Mouse (Mus musculus) adrenal gland, adult (tissue): ENCODE data around the gene Foxk2.

ENCODE experiments used
- DNase-seq, 2 experiments: peaks; one replicate each; pipeline ENCODE4 v3.0.0; 2022 to 2023; ENCODE audit warnings: low spot score in 1 of 2; ENCODE audit not compliant: inconsistent age in 2 of 2

Gene Foxk2

DNA sequence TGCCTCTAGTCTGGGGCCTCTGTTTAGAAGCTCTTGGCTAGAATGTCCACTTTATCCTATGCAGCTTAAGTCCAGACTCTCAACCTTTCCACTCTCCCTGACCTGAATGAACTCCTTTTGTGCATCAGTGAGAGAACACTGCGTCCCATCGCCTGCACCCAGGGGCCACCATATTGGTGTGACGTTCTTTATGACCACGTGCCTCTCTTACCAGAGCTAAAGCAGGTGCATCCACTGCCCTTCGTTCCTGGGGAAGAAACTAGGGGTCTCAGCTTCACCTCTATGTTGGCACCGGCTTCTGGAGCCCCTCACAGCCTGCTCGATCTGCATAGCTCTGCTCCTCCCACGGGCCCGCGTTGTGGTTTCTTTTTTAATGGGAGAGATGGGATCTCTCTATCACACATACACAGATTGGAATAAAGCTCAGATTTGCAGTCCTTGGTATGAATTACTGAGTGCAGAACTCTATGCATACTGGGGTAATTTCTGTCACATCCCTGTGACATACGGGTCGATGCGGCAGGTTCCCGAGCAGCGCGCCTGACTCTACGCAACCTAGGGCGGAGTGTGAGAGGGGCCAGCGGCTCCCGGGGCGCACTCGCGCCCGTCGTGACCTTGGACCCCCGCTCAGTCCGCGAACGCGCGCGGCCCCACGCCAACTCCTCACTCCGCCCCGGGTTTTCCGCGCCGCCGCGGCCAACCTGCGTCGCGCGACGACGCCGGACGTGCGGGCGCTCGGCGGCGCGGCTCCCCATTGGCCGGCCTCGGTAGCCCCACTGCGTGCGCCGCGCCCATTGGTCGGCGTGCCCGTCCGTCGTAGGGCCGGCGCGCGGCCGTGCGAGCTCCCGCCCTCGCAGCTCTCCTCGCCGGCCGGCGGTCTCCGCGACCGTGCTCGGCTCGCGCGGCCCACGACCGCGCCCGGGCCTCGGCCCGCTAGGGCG lies at the start of gene Foxk2:
TSS of gene Foxk2 (plus strand) at position 831 of the 941 bp plus-strand sequence.
- peak; percentile 94 to 96 for DNase-seq

DNA sequence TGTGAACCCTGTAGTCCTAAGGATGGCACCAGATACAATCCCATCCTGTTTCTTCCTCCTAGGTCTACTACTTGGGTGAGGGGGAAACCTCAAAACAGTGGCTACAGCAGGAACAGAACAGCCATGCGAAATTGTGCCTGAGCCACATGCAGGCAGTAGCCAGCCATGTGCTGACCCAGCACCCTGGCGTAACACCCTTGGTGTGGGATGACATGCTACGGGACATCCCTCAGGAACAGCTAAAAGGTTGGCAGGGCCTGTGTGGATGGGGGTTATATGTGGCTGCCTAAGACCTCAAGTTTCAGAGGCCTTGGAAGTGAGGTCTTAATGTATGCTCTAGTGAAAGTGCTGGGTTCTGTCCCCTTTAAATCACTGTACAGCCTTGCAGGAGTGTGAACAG lies 43.0 kb upstream of the Foxk2 start:
- no peak for DNase-seq

DNA sequence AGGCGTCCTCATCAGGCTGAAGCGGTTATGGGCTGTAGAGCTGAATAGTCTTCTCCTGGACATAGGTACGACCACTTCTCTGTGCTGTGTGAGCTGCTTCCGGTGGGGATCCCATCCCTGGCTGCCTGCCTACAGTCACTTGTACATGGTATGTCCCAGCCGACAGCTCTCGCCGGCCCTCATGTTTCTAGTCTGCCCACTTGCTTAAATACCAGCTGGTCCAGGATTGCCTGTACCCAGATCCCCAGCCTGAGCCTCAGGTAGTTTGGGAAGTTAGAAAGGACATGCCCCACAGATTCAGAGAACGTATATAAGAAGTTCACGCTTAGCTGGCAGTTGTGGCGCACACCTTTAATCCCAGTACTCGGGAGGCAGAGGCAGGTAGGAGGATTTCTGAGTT lies 40.0 kb upstream of the Foxk2 start:
- DNase-seq: no peak

DNA sequence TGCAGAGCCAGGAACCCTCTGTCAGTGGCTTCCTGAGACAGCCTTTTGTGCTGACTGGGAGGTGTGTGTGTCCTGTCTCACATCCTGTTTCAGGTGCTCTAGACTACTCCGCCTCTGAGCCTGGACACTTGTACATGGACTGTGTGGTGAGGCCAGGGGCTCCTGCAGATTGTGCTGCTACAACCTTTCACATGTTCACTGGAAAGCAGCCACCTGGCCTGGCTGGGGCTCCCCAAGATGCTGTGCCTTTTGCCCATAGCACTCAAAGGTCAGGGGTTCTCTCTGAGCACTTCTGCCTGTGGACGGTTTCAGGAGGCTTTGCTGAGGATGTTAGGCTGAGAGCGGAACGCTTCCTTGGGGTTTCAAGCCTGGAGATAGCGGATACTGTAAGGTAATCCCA lies 39.0 kb upstream of the Foxk2 start:
- DNase-seq: no peak

DNA sequence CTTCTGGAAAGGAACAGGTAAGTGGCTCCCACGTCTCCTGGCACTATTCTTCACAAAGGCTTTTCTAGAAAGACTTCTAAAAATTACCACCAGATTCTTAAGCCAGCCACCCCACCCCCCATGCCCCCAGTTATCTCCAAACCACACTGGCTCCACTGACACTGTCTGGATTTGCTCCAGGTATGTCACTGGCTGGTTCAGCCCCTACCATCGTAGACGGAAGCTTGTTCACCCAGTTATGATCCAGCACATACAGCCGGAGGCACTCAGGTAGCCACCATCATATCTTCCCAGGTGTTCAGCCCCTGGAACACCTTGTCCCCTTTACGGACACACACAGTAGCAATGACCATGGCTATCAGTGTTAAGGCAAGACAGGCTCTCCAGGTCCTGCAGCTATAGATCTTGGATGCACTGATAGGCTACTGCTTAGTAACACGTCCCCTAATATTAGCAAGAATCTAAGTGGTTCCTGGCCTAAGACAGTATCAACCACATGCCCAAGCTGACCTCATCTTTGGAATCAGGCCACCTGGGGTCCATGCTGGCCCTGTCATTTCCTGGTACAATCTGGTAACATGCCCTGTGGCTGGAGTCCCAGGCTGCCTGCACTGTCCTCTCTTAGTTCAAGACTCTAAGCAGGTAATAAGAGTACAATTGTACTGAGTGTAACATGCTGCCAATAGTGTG lies 38.3 kb upstream of the Foxk2 start:
- DNase-seq: no peak

DNA sequence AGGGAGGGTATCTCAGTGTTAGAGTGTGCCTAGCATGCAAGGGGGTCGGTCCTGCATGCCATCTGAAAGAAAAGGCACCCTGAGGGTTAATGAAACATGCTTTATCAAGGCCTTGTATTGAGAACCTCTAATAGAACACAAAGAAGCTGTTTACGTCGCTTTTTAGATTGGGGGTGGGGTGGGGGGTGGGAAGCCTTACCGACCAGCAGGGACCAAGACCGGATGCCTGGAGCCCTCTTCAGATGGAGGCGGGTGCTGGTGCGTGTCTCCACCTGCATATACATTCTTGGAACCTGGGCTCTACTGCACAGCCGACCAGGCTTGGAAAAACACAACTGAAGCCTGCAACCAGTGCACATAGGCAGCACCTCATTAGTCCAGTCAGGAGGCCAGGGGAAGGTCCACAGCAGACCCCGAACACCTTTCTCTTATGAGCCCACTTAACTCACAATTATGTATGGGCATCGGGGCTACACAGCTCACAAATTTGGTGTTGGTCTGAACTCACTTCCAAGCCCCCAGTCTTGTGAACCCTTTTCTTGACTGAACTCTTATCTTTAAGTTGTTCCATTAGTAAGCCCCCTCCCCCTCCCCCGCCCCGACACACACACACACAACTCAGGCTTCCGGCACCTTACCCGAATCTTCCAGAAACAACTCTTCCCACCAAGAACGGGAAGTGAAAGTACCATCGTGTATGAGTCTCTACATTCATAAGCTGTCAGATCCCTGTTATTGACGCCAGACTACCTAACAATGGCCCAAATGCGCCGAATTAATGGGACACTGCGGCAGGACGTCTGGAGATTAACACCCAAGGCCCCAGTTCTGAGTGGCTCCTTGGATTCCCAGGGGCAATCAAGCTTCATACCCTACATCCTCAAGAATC lies 31.4 kb upstream of the Foxk2 start:
- peak in 1 of 2 experiments; percentile 43 for DNase-seq

DNA sequence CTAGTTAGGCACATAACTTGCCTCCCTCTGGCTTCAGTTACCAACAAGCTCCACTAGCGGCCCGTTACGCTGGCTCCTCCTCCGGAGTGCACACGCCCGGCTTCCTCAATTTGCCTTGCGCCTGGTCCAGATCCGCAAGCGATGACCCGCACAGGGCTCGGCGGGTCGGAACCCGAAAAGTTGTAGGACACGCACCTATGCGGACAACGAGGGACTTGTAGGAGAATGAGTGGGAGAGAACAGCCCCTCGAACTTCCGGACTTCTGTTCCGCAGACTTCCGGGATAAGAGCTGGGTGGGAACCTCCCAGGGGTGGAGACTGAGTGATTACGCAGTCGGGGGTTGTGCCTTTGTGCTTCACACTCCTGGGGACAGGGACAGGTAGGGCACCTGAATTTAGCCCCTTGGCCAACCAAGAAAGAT lies 30.8 kb upstream of the Foxk2 start, which contains the start of gene Cybc1:
TSS of gene Cybc1 (minus strand) at position 305 of the 422 bp plus-strand sequence.
- DNase-seq: peak; percentile 78 to 94

DNA sequence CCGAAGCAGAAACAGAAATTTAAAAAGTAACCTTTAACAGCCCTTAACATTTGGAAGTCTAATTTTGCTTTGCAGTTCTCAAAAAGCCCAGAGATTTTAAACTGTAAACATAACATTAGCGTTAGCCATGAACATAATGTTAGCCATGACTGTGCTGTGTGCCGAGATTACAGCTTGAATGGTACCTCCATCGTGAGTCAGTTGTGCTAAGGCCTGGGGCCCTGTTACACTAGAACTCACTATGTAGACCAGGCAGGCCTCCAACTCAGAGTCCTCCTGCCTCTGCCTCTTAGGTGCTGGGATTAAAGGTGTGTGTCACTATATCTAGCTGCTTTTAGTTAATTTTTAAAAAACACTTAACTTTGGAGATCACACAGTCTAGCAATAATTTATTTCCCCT lies 28.6 kb upstream of the Foxk2 start:
- no peak for DNase-seq

DNA sequence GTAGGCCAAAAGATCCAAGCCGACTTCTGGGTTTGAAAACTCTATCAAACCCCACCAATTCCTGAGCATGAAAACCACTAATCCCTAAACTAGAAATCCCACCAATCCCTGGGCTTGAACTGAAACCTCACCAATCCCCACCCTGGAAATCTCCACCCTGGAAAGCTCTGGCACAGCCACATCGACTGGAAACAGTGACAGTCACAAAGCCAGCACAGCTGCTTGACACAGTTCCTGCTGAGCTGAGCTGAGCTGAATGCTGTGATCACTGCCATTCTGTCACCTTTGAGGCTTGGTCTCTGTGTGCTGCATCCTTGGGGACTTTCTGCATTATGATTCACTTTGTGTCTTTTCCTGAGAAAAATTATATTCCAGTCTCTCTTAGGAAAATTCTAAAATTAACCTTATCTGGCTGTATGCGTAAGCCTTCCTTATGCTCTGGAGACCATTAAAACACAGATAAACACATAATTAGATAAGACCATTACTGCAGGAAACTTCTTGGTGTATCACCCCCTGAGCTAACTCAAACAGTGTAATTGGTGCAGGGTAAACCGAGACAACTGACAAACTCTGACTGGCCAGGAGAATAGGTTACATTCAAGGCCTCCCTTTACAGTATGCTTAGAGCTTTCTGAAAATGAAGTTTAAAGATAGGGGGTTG lies 28.0 kb upstream of the Foxk2 start:
- DNase-seq: no peak

DNA sequence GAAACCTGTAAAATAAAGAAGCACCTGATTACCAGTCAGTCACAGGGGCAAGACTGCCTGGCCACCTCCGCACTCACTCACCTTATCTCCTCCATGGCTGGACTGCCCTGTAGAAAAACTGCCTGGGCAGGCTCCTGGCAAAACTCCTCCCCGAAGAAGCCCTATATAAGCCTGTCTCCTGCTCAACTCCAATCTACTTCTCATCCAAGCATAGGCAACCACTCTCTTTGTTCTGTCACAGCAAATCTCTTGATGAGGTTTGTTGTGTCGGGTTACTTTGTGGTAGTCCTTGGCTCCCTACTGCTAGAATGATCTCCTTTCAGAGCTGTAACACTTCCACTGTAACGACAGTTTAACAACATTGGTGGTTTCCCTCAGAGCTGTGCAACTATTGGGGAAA lies 27.1 kb upstream of the Foxk2 start:
- DNase-seq: no peak

DNA sequence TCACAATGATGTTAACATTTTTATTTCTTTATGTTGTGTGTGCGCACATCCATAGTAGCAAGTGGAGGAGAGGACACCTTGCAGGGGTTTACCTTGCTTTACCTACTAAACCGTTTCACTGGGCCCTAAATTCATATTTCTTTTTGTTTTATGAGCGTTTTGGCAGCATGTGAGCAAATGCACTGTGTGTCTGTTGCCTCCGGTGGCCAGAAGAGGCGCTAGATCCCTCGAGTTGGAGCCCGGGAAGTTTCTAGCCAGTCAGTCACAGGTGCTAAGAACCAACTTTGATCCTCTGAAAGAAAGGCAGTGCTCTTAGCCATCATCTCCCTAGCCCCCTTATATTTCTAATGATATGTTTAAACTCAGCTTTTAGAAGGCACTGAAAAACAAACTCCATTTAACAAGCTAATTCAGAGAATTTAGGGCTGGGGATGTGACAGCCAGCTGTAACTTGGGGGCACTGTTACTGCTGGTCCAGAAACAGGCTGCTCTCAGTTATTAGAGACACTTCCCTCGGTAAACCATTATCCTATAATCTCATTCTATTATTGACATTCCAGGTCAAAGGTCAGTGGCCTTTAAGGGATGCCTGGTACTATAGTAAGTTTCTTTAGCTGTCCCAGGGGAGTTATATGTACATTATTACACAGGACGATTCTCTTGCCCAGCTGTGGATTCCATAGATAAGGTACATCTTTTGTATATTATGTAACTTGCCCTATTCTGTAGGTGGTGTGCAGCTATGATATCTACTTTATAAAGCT lies 24.1 kb upstream of the Foxk2 start:
- peak; percentile 25 to 64 for DNase-seq

DNA sequence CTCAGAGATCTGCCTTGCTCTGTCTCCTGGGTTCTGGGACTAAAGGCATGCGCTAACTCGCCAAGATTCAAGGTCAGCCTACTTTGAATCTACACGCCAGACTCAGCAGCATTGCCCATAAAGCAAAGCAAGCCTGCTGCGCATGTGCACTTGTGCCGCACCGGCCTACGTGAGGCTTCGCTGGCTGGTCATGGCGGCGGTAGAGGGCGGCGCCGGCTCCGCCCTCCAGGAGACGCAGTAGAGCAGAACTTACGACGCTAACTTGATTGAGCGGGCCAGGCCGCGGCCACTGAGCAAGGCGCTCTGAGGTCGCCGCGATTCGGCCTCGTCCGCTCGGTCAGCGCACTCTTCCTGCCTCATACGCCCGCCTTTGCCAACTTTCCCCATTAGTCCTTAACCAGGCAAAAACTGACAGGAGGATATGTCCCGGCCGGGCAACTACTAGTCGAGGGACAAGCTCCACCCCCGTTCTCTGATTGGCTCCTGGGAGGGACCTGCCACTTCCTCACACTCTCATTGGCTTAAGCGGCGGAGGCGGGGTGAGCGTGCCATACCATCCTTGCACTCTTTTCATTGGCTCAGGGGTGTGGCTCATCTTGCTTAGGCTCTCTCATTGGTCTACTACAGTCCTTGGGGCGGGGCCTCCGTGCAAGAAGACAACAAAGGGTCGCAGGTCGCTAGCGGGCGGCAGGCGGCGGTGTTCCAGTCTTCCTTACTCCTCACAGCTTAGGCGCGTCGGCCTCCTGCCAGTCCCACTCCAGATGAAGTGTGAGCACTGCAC lies 23.0 kb upstream of the Foxk2 start, which contains the start of gene Narf:
TSS of gene Narf (plus strand) at position 690 of the 781 bp plus-strand sequence.
- DNase-seq: peak; percentile 99 to 100

DNA sequence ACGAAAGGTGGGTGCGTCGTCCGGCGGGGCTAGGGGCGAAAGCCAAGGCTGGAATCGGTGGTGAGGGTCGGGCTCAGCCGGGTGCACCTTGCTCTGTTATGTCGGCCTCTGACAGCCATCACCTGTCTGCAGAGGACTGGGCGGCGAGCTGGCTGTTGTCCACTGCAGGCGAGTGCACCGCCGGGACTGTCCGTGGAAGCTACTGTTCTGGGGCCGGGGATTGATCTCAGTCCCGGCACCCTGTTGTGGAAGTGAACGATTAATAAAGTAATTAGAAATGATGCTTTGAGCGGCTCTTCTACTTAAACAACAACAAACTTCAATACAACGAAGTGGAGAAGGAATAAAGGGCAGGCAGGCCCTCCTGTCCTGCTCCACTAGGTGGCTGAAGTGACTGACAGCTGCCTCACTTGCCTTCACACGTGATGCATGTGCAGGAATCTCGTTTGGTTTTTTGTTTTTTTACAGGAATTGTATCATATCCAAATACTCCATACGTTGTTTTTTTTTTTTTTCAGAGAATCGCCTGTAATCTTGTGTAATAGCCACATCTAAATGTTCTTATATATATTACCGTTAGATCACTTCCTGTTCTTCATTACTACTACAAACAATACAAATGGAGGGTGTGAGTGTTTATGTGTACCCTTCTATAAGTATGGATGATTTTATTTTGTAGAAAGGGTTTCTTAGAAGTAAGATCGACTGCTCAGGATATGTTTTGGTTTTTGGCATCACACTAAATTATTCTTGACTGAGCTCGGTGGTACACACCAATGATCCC lies 22.3 kb upstream of the Foxk2 start:
- no peak for DNase-seq

DNA sequence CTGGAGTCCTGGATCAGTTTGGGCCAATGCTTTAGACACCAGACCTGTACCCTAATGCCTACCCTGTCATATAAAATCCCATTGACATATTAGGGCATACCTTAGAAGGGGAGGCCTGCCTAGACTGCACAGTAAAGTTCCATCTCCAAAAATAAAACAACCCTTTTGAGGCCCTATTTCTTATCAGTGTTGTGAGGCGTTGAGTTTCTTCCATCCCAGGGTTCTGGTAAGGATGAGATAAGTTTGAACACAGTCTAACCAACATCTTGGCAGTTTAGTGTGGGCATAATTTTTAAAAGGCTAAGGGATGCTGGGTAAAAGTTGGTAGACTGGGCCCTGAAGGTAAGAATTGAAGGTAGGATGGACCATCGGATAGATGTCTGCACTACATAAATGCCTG lies 20.1 kb upstream of the Foxk2 start:
- no peak for DNase-seq

DNA sequence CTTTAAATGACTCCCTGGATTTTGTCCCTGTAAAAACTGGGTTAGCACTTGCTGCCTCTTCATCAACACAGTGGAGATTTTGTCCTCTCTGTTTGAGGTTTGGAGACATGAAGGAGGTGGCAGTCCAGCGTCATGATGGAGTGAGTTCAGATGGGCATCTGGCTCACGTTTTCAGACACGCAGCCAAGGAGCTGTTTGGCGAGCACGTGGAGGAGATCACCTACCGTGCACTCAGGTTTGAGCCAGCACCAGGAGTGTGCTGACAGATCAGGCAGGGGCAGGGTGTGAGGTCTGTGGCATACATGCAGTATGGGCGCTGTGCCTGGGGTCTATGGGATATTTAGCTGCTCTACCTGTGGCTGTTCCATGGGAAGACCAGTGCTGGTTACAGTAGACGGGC lies 9.6 kb upstream of the Foxk2 start:
- DNase-seq: no peak

DNA sequence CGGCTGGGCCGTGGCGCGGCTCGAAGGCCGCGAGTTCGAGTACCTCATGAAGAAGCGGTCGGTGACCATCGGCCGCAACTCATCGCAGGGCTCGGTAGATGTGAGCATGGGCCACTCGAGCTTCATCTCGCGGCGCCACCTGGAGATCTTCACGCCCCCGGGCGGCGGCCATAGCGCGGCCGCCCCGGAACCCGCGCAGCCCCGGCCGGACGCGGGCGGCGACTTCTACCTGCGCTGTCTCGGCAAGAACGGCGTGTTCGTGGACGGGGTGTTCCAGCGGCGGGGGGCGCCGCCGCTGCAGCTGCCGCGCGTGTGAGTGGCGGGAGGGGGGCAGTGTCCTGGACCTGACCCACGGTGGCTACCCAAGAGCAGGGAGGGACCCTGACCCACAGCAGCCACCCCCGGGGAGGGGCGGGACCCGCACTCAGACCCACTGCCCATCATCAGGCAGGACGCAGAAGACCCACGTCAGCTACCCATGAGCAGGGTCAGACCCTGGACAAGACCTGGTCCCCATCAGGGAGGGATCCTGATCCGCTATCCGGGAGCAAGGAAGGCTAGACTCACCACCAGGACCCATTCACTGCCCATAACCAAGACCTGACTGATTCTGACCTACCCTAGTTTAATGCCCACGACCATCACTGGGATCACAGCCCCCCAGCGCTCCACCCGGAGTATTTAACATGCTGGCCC lies 569 bp downstream of the Foxk2 start:
- peak in 1 of 2 experiments; percentile 46 for DNase-seq

DNA sequence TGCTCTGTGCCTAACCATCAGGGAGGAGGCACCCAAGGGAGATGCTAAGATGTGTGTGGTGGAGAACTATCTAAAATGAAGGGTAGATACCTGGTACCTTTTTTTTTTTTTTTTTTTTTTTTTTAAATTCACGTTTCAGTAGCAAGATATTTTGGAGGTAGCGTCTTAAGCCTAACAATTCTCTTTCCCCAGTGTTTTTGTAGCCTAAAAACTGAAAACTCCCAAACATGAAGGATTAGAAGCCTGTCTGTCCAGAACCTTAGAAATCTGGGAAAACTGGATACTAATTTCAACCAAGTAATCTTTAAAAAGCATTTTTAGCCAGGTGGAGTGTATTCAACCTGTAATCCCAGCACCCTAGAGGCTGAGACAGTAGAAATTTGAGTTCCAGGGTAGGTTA lies 1.3 kb downstream of the Foxk2 start:
- DNase-seq: no peak

DNA sequence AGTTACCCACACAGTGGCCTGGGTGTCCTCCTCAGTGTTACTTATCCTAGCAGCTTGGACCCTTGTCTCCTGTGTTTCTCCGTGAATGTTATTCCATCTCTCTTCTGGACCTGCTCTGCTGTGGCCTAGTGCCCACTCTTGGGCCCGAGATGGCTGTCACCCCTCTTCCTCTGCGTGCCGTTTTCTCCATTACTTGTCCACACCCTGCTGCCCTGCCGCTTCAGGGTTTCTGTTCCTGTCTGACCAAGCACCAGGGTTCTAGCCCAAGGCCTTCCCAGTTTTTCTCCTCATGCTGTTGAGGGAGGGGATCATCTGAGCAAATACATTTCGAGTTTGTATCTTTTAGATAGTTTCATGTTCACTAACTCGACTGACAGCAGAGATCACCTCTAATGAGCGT lies 17.7 kb downstream of the Foxk2 start:
- no peak for DNase-seq
